Mouse (Mus musculus) hindbrain, postnatal 0 days (tissue): ENCODE measurements around the gene Usp10. TPM values are rescaled to one million over a fixed set of nuclear protein-coding genes. Genes with fewer than 3 reads are reported as not detected.

ENCODE experiments used
- ATAC-seq: fragments of 200-750 bp; cut with Nextera tagmentation; 2 replicates; pipeline ENCODE4 v1.8.0; 2017; ENCODE audit warnings: mild to moderate bottlenecking, moderate TSS enrichment, moderate library complexity
- DNase-seq: peaks from one replicate; pipeline ENCODE4 v3.0.0-alpha.2; 2015; ENCODE audit warnings: low spot score
- H3K27ac ChIP-seq: fragments of 300-500 bp; sonication (generic); 2 replicates; pipeline ENCODE4 v1.5.1; 2014; ENCODE audit warnings: mild to moderate bottlenecking
- H3K27me3 ChIP-seq: fragments of 300-500 bp; sonication (generic); 2 replicates; pipeline ENCODE4 v1.6.1; 2014; ENCODE audit warnings: low read length, mixed read lengths; ENCODE audit not compliant: insufficient read depth
- H3K36me3 ChIP-seq: fragments of 300-500 bp; sonication (generic); 2 replicates; pipeline ENCODE4 v1.6.1; 2014; ENCODE audit warnings: low read length, mixed read lengths; ENCODE audit not compliant: insufficient read depth
- H3K4me1 ChIP-seq: fragments of 300-500 bp; sonication (generic); 2 replicates; pipeline ENCODE4 v1.6.1; 2014; ENCODE audit warnings: antibody characterized with exemption, low read length, mixed read lengths; ENCODE audit not compliant: insufficient read depth
- H3K4me2 ChIP-seq: fragments of 300-500 bp; sonication (generic); 2 replicates; pipeline ENCODE4 v1.6.1; 2014; ENCODE audit warnings: low read depth, mild to moderate bottlenecking, low read length, moderate library complexity, mixed read lengths
- H3K4me3 ChIP-seq: fragments of 300-500 bp; sonication (generic); 2 replicates; pipeline ENCODE4 v1.5.1; 2014; ENCODE audit warnings: low read length
- H3K9ac ChIP-seq: fragments of 300-500 bp; sonication (generic); replicated peaks from 2 replicates; pipeline ENCODE4 v1.6.1; 2014; ENCODE audit warnings: mild to moderate bottlenecking, low read length, moderate library complexity, mixed read lengths
- H3K9me3 ChIP-seq: fragments of 300-500 bp; sonication (generic); 2 replicates; pipeline ENCODE4 v1.6.1; 2016; ENCODE audit warnings: low read length, mixed read lengths
- CTCF ChIP-seq: IDR thresholded peaks from 2 replicates; pipeline ENCODE4 v1.5.1; 2016; ENCODE audit warnings: antibody characterized with exemption, control low read depth, low read depth
- WGBS: fragments of 180-500 bp; shearing (Covaris S2); extraction: QIAGEN DNeasy Blood & Tissue Kit; methylation state at CpG from one replicate; pipeline ENCODE4 v1.1.7; 2014; 5-methylcytosine and 5-hydroxymethylcytosine counted together
- polyA plus RNA-seq: library from polyadenylated mRNA; unstranded; fragments of >200 nt; fragmentation: Nextera tagmentation; extraction: Ambion mirVana; gene quantifications from 2 replicates; pipeline ENCODE4 v1.2.1, GENCODE M21; 2015
- total RNA-seq: library from RNA; depleted of rRNA; stranded (reverse); fragments of >200 nt; gene quantifications from 2 replicates; pipeline ENCODE4 v1.2.3, GENCODE M21; 2014; rRNA removed

The Usp10 gene
- total and polyA plus RNA-seq, 2 experiments from 2014 or later = 91.1 to 94.2 TPM

- no peaks in the 10 kb centered on the region for H3K36me3 ChIP-seq
- no peak overlapping the region for H3K27ac ChIP-seq
- no peak for ATAC-seq
- no peaks in the 10 kb centered on the region; the same call in 1 of the 2 replicates for H3K4me1 ChIP-seq
- 54% methylated on average over 9 of the region's 9 CpGs for WGBS
- DNase-seq = no peak
- no peak overlapping the region for H3K4me3 ChIP-seq
- H3K9me3 ChIP-seq = no peaks in the 10 kb centered on the region
- no peak overlapping the region for H3K4me2 ChIP-seq
- H3K27me3 ChIP-seq = no peaks in the 10 kb centered on the region
- TF ChIP-seq CTCF = no peak
- no peak overlapping the region for H3K9ac ChIP-seq
Measured at GRCm38 (mm10) chr8:120002348-120002747, 92.2 kb downstream of the Usp10 start.

DNA sequence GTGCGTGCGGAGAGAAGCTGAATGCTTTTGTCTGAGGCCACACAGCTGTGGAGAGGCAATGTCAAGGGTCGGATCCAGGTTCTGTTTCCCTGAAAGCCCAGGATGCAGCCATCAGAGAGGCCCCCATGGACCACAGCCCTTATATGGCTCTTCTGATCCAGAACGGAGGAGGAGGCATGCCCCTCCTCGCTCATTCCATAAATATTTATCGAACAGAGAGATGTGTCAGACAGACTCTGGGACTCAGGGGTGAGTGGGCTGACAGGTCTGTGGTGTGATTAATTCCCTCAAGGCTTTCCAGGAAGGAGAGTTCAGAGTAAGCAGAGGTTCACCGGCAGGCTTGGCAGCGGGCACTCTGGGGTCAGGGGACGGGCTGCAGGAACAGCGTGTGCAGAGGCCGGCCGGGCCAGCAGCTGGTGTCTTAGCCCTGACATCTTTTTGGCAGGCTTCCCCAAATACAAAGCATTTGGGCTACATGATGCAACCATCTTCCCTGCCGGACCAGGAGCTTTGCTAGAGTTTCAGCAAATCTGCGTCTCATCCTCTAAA is 94.1 kb downstream of the Usp10 start:
- H3K4me2 ChIP-seq = no peak overlapping the region
- DNase-seq (peak; percentile 76), ATAC-seq (peak; percentile 59; the same call in 1 of the 2 replicates)
- H3K4me3 ChIP-seq = no peak overlapping the region
- H3K9ac ChIP-seq = no peak overlapping the region
- H3K36me3 ChIP-seq = no peaks in the 10 kb centered on the region
- no peaks in the 10 kb centered on the region; the same call in 1 of the 2 replicates for H3K4me1 ChIP-seq
- no peak overlapping the region for H3K27ac ChIP-seq
- 29% methylated on average over 14 of the region's 14 CpGs for WGBS
- TF ChIP-seq CTCF = no peak
- no peaks in the 10 kb centered on the region for H3K27me3 ChIP-seq
- H3K9me3 ChIP-seq = no peaks in the 10 kb centered on the region

- no peak overlapping the region for H3K4me2 ChIP-seq
- H3K9me3 ChIP-seq = no peaks in the 10 kb centered on the region
- H3K27me3 ChIP-seq = no peaks in the 10 kb centered on the region
- no peak overlapping the region for H3K27ac ChIP-seq
- no peak for ATAC-seq
- no peak overlapping the region for H3K4me3 ChIP-seq
- H3K36me3 ChIP-seq = no peaks in the 10 kb centered on the region
- H3K9ac ChIP-seq = no peak overlapping the region
- H3K4me1 ChIP-seq = no peaks in the 10 kb centered on the region; the same call in 1 of the 2 replicates
- no peak for TF ChIP-seq CTCF
- WGBS = 59% methylated on average over 2 of the region's 2 CpGs
- DNase-seq = no peak
Measured at GRCm38 (mm10) chr8:120004705-120005381, 94.7 kb downstream of the Usp10 start.

GRCm38 (mm10) chr8:120006645-120007160 is 96.5 kb downstream of the Usp10 start:
- DNase-seq = peak; percentile 53
- Histone ChIP-seq H3K27ac (no peak overlapping the region), H3K4me3 (no peak overlapping the region), H3K4me2 (no peak overlapping the region), H3K9me3 (no peaks in the 10 kb centered on the region), H3K9ac (no peak overlapping the region), H3K4me1 (no peaks in the 10 kb centered on the region; the same call in 1 of the 2 replicates), H3K36me3 (no peaks in the 10 kb centered on the region), H3K27me3 (no peaks in the 10 kb centered on the region)
- TF ChIP-seq CTCF = no peak
- WGBS = 29% methylated on average over 9 of the region's 9 CpGs
- no peak for ATAC-seq

Other genes with a start within 250 kb of the Usp10 start
- 20.6 and 24.1 TPM in 2 replicates for gene Wfdc1, start 244.0 kb upstream of the Usp10 start, total RNA-seq
- 10.6 and 12.0 TPM in 2 replicates for gene Wfdc1, start 244.0 kb upstream of the Usp10 start, polyA plus RNA-seq
- 0.26 and 0.29 TPM in 2 replicates for gene Atp2c2, start 210.4 kb upstream of the Usp10 start, total RNA-seq
- 0.66 and 0.98 TPM in 2 replicates for gene Atp2c2, start 210.4 kb upstream of the Usp10 start, polyA plus RNA-seq
- 20.2 and 21.2 TPM in 2 replicates for gene Tldc1, start 131.9 kb upstream of the Usp10 start, total RNA-seq
- 7.4 and 8.4 TPM in 2 replicates for gene Tldc1, start 131.9 kb upstream of the Usp10 start, polyA plus RNA-seq
- 263 and 269 TPM in 2 replicates for gene Cotl1, start 69.8 kb upstream of the Usp10 start, total RNA-seq
- gene Cotl1, start 69.8 kb upstream of the Usp10 start, polyA plus RNA-seq = 85.4 and 87.8 TPM in 2 replicates
- 36.6 and 37.3 TPM in 2 replicates for gene Klhl36, start 48.1 kb upstream of the Usp10 start, total RNA-seq
- gene Klhl36, start 48.1 kb upstream of the Usp10 start, polyA plus RNA-seq = 20.6 and 22.0 TPM in 2 replicates
- gene Gm20388, start 481 bp downstream of the Usp10 start, total RNA-seq = 58.0 and 71.3 TPM in 2 replicates
- not detected in 2 replicates for gene Gm20388, start 481 bp downstream of the Usp10 start, polyA plus RNA-seq
- 3.5 and 5.6 TPM in 2 replicates for gene Crispld2, start 82.1 kb downstream of the Usp10 start, total RNA-seq
- 2.5 and 2.6 TPM in 2 replicates for gene Crispld2, start 82.1 kb downstream of the Usp10 start, polyA plus RNA-seq
- gene Zdhhc7, start 191.1 kb downstream of the Usp10 start, total RNA-seq = 37.7 and 46.2 TPM in 2 replicates
- 25.3 and 26.6 TPM in 2 replicates for gene Zdhhc7, start 191.1 kb downstream of the Usp10 start, polyA plus RNA-seq
- gene 6430548M08Rik, start 203.8 kb downstream of the Usp10 start, total RNA-seq = 66.1 and 75.6 TPM in 2 replicates
- gene 6430548M08Rik, start 203.8 kb downstream of the Usp10 start, polyA plus RNA-seq = 33.9 and 35.6 TPM in 2 replicates